Mouse (Mus musculus) forebrain, embryonic 14.5 days (tissue): Measurements from ENCODE around the gene Cep41. TPM values are rescaled to one million over a fixed set of nuclear protein-coding genes. Genes with fewer than 3 reads are reported as not detected.

Experiments used
- ATAC-seq: fragments of 200-750 bp; cut with Nextera tagmentation; 2 replicates; pipeline ENCODE4 v1.8.0; 2017; ENCODE audit warnings: mild to moderate bottlenecking, moderate library complexity
- DNase-seq: peaks from one replicate; pipeline ENCODE4 v3.0.0-alpha.2; 2015; ENCODE audit warnings: low spot score
- H3K27ac ChIP-seq: fragments of 300-500 bp; sonication (generic); 2 replicates; pipeline ENCODE4 v1.5.1; 2014; ENCODE audit warnings: low read depth, mild to moderate bottlenecking, control low read depth, low read length, moderate library complexity
- H3K27me3 ChIP-seq: fragments of 300-500 bp; sonication (generic); replicated peaks from 2 replicates; pipeline ENCODE4 v1.6.1; 2014; ENCODE audit warnings: low read length, control low read depth, mixed read lengths; ENCODE audit not compliant: control insufficient read depth, insufficient read depth
- H3K36me3 ChIP-seq: fragments of 300-500 bp; sonication (generic); 2 replicates; pipeline ENCODE4 v1.6.1; 2014; ENCODE audit warnings: low read length, control low read depth; ENCODE audit not compliant: control insufficient read depth, insufficient read depth
- H3K4me1 ChIP-seq: fragments of 300-500 bp; sonication (generic); 2 replicates; pipeline ENCODE4 v1.6.1; 2014; ENCODE audit warnings: antibody characterized with exemption, low read length, control low read depth; ENCODE audit not compliant: control insufficient read depth, insufficient read depth
- H3K4me2 ChIP-seq: fragments of 300-500 bp; sonication (generic); 2 replicates; pipeline ENCODE4 v1.6.1; 2014; ENCODE audit warnings: mild to moderate bottlenecking, control low read depth, low read length
- H3K4me3 ChIP-seq: fragments of 300-500 bp; sonication (generic); 2 replicates; pipeline ENCODE4 v1.5.1; 2014; ENCODE audit warnings: low read depth, low read length, control low read depth
- H3K9ac ChIP-seq: fragments of 300-500 bp; sonication (generic); 2 replicates; pipeline ENCODE4 v1.6.1; 2014; ENCODE audit warnings: mild to moderate bottlenecking, low read length, control low read depth, moderate library complexity
- H3K9me3 ChIP-seq: fragments of 300-500 bp; sonication (generic); replicated peaks from 2 replicates; pipeline ENCODE4 v1.6.1; 2016; ENCODE audit warnings: low read length, control low read depth, mixed read lengths; ENCODE audit not compliant: control insufficient read depth
- WGBS: fragments of 180-500 bp; shearing (Covaris S2); extraction: QIAGEN DNeasy Blood & Tissue Kit; methylation state at CpG from one replicate; pipeline ENCODE4 v1.1.7; 2014; 5-methylcytosine and 5-hydroxymethylcytosine counted together
- microRNA counts: library from miRNA; unstranded; fragments of <30 nt; microRNA quantifications from one replicate; lab custom pipeline; 2016
- microRNA-seq: library from miRNA; unstranded; fragments of <30 nt; microRNA quantifications from one replicate; pipeline ENCODE4, GENCODE M21; 2016
- polyA plus RNA-seq: library from polyadenylated mRNA; unstranded; fragments of >200 nt; fragmentation: Nextera tagmentation; extraction: Ambion mirVana; gene quantifications from 2 replicates; pipeline ENCODE4 v1.2.1, GENCODE M21; 2014

Cep41 gene
- polyA plus RNA-seq, 1 experiment from 2014 or later, result 16.6 TPM

- H3K27me3 ChIP-seq, result no peaks in the 10 kb centered on the region
- H3K27ac ChIP-seq, result no peak overlapping the region
- no peak overlapping the region for H3K4me3 ChIP-seq
- H3K4me1 ChIP-seq, result no peaks in the 10 kb centered on the region; the same call in 1 of the 2 replicates
- WGBS, result 93% methylated on average over 5 of the region's 5 CpGs
- DNase-seq (no peak), ATAC-seq (no peak)
- no peak overlapping the region for H3K9ac ChIP-seq
- no peaks in the 10 kb centered on the region for H3K36me3 ChIP-seq
- no peaks in the 10 kb centered on the region for H3K9me3 ChIP-seq
- H3K4me2 ChIP-seq, result no peak overlapping the region
These were observed 87.9 kb downstream of the Cep41 start for GRCm38 (mm10) chr6:30605672-30606071.

- no peak overlapping the region for H3K4me2 ChIP-seq
- no peaks in the 10 kb centered on the region for H3K9me3 ChIP-seq
- H3K4me3 ChIP-seq, result no peak overlapping the region
- H3K27ac ChIP-seq, result no peak overlapping the region
- no peak for DNase-seq
- no peak for ATAC-seq
- H3K36me3 ChIP-seq, result no peaks in the 10 kb centered on the region
- no peak overlapping the region for H3K9ac ChIP-seq
- H3K4me1 ChIP-seq, result no peaks in the 10 kb centered on the region; the same call in 1 of the 2 replicates
- 95% methylated on average over 4 of the region's 4 CpGs for WGBS
- H3K27me3 ChIP-seq, result no peaks in the 10 kb centered on the region
These were observed 88.4 kb downstream of the Cep41 start for GRCm38 (mm10) chr6:30605111-30605510.

- no peak for DNase-seq
- 79% methylated on average over 7 of the region's 7 CpGs for WGBS
- H3K4me1 ChIP-seq, result no peaks in the 10 kb centered on the region
These were observed 89.1 kb downstream of the Cep41 start for GRCm38 (mm10) chr6:30604342-30604867.

More at GRCm38 (mm10) chr6:30604342-30604867, 89.1 kb downstream of the Cep41 start:
- no peaks in the 10 kb centered on the region for H3K36me3 ChIP-seq
- H3K27ac ChIP-seq, result no peak overlapping the region
- no peak overlapping the region for H3K9ac ChIP-seq
- H3K4me3 ChIP-seq, result no peak overlapping the region
- no peaks in the 10 kb centered on the region for H3K9me3 ChIP-seq
- H3K27me3 ChIP-seq, result no peaks in the 10 kb centered on the region
- ATAC-seq, result no peak
- H3K4me2 ChIP-seq, result no peak overlapping the region

MicroRNA genes within 50 kb of the gene (microRNA counts, 519-probe panel; counts per million panel counts)
- 4,430 counts per million, percentile 58 among the panel's probes with 10 or more counts for microRNA mmu-miR-335-3p (lab: Ali Mortazavi, UCI)
- microRNA mmu-miR-335-5p (lab: Ali Mortazavi, UCI), result 5,994 counts per million, percentile 89 among the panel's probes with 10 or more counts

Small RNA genes lying within 50 kb of the gene (microRNA-seq; reads per million reads assigned to microRNA genes)
- 35,219 reads per million, percentile 99 among the genes with 10 or more reads in this experiment for gene Mir335

Other genes starting within 250 kb of the Cep41 start
- gene Tmem209, start 184.0 kb downstream of the Cep41 start, polyA plus RNA-seq, result 37.8 and 44.5 TPM in 2 replicates
- gene Ssmem1, start 183.9 kb downstream of the Cep41 start, polyA plus RNA-seq, result 0.16 and 0.20 TPM in 2 replicates
- 4.5 and 5.4 TPM in 2 replicates for gene Cpa2, start 152.2 kb downstream of the Cep41 start, polyA plus RNA-seq
- gene Cpa4, start 125.4 kb downstream of the Cep41 start, polyA plus RNA-seq, result 2.3 and 2.8 TPM in 2 replicates
- gene Cpa5, start 82.7 kb downstream of the Cep41 start, polyA plus RNA-seq, result 0.10 TPM in 2 replicates
- 0.58 and 1.5 TPM in 2 replicates for gene Cpa1, start 54.5 kb downstream of the Cep41 start, polyA plus RNA-seq
- 409 and 464 TPM in 2 replicates for gene Mest, start 29.8 kb upstream of the Cep41 start, polyA plus RNA-seq
- gene Copg2, start 203.0 kb upstream of the Cep41 start, polyA plus RNA-seq, result 37.2 and 40.3 TPM in 2 replicates
- not detected in 2 replicates for gene Tsga13, start 221.8 kb upstream of the Cep41 start, polyA plus RNA-seq